In genomic region chr5:62842955-62843730, GRCm38 (mm10) we compare ENCODE assay signal across 13 mouse cellular contexts. TPM values are rescaled to one million over a fixed set of nuclear protein-coding genes. Genes with fewer than 3 reads are reported as not detected.
"Had no signal": no experiment of that assay in that cellular context is flagged by ENCODE, and none has a peak within 500 bp of the region (broad histone marks: within the 10 kb centered on the region; RNA-seq: fewer than 3 reads in every experiment).

No protein-coding gene starts in this region.

- DNase-seq: lung, adult 18-20 months; lung, embryonic 14.5 days; lung, postnatal 14 days; lung, postnatal 36 days; midbrain, embryonic 14.5 days; right cerebral cortex, postnatal 14 days; spleen, adult 18-20 months; thymus, adult 2 months; thymus, postnatal 25 days; thymus, postnatal 4 days had no signal

- ATAC-seq: midbrain, embryonic 16.5 days had no signal

RNA-seq across cellular contexts. Expression of gene Dthd1, which starts 29.5 kb away (rescaled TPM):
- total RNA-seq: megakaryocyte-erythroid progenitor cell, adult 5-6 weeks; neutrophil, adult 5-6 weeks had no signal
